Mouse (Mus musculus): ENCODE data around the gene Tjap1.

Gene Tjap1

DNA sequence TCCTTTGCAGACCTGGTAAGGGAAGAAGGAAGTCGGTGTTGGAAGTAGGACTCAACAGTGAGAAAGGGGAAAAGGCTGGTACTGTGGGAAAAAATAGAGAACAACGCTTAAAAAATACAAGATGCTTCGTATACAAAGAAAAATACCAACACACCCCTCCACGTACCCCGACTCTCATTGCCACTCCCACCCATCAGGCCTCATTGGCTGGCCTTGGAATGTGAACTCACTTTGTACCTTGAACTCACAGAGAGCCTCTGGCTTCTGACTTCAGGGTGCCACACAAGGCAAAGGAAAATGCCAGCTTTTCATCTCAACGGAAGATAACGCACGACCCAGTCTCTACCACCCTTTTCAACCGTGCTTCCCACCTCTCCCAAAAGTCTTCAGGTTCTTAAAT is 314 bp upstream of the Tjap1 start:
- no peak for DNase-seq (ENCODE audit: low spot score in 2 of 2)

DNA sequence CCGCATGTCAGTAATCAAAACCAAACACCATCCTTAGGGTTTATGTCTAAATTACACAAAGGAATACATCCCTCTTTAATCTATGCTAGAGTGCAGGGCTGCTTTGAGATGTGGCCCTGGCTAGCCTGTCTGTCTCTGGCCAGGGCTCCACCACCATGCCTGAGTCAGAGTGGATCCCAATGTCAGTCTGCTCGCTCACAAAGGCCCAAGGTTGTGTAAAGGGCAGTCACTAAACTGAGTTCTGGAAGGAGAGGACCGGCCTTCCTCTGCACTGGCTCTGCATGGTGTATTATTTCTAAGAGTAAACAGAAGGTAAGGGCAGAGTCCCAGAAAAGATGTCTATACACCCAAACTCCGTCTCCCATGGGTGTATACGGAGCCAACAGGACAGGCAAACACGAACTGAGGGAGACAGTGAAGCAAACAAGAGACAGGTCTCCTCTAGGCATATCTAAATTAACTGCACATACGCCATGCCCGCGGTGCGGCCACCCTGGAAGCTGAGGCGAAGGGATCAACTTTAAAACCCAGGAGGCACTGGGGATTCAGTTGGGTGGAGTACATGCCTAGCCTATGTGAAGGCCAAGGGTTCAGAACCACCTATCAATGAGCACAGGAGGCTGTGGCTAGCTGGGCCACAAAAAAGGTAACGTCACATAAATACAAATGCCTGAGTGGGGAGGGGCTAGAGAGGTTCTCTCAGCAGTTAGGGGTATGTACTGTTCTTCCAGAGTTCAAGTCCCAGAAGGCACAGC is 4.6 kb downstream of the Tjap1 start:
- DNase-seq (ENCODE audit: low spot score in 2 of 2), result no peak

DNA sequence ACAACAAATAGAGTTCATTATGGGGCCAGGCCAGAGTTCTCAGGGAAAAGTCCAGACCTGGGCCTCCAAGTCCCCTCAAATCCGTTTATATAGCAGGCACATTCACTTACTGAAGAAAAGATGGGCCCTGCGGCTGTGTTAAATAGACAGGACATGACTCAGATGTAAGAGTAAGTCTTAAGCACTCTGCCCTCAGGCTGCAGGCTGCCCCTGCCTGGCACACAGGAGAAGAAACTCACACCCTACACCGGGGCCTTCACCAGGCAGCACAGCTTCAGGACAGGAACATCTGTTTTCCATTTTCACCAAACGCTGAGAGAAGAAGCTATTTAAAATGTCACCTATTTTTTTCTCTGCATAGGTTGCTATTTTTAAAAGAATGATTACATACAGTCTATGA is 5.2 kb downstream of the Tjap1 start:
- DNase-seq (ENCODE audit: low spot score in 2 of 2), result no peak

DNA sequence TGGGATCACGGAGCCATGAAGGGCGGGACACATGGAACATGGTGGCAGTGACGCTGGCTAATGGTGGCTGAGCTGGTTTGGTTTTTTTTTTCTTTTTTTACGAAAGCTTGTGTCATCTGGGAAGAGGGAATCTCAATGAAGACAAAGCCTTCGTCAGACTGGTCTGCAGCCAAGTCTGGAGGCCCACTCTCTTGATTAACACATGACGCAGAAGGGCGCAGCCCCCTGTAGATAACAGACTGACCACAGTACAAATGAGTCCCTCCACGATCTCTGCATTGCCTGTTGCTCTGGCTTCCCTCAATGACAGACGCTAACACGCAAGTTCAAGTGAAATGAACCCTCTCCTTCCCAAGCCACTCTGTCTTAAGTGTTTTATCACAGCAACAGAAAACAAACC is 7.3 kb downstream of the Tjap1 start:
- DNase-seq (ENCODE audit: low spot score in 2 of 2), result no peak

DNA sequence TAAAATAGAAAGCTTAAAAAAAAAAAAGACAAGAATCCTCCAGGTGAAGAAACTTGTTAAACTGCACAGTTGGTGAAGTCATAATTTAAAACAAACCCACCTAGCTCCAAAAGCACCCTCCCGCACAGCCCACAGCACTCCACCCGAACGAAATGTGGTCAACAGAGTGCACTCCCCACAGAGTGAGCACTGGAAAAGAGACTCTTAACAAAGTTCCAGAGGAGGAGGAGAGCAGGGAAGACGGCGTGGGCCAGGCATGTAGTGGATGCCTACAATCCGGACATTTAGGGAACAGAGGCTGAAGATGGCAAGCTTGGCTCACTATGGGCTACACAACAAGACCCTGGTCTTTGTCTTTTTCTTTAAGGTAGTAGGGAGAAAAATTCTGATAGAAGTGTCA is 7.8 kb downstream of the Tjap1 start:
- no peak for DNase-seq (ENCODE audit: low spot score in 2 of 2)

DNA sequence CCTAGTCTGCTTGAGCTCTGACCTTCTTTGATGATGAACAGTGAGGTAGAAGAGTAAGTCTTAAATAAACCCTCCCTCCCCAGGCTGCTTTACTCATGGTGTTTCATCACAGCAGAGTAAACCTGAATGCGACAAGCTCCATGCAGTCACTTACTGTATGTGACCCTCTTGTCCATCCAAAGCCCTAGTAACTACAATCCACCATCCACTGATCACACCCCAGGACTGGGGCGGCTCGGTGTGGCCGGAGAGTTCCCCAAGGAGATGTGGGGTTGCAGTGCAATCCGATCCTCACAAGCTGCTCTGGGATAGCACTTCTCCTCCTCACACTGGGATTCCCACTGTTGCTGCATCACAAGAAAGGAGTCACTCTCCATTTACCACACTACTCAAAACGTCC is 8.4 kb downstream of the Tjap1 start:
- no peak for DNase-seq (ENCODE audit: low spot score in 2 of 2)

DNA sequence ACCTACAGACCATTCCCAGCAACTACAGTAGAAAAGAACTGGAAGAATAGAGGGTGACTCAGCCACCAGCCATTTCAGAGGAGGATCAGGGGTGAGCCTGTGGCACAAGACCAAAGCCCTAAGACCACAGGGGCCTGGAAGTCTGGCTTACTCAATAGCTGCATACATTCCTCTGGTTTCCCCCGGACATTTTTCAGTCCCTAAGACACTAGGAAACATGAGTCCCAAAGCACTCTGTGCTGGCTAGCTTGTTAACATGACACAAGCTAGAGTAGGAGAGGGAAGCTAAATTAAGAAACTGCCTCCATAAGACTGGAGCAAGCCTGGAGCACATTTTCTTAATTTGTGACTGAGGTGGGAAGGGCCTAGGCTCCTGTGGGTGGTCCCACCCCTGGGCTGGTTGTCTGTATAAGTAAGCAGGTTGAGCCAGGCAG is 9.0 kb downstream of the Tjap1 start:
- no peak for DNase-seq (ENCODE audit: low spot score in 2 of 2)

DNA sequence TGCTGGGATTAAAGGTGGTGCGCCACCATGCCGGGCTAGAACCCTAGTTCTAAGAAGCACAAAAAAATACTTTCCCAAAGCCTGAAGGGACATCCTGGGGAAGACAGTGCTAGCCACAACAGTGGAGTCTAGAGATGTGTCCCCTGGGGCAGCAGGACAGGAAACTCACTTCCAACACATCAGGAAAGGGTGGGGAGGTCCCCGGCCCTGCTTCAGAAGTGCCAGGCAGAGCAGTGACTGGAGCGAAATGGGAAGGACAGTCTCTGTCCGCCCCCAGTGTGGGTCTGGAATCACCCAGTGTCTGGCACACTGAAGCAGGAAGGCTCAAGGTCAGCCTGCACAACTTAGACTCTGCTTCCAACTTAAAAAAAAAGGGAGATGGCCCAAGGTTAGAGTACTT is 10.2 kb downstream of the Tjap1 start:
- DNase-seq (ENCODE audit: low spot score in 2 of 2), result no peak

DNA sequence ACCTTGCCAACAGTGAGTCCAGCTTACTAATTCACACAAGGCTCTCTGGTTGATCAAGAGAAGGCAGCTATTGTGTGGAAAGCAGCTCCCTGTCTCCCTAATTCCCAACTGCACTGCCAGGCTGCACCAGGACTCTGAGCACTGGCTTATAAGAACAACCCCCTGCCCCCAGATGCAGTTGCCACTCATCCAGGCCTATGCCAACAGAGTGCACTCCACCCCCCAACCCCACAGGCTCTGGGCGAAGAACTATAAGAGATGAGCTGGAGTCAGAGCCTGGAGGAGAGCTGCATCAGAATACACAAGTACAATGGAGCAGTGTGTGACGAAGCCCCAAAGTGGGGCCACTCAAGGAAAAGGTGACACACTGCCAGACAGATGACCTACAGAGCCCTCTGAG is 10.8 kb downstream of the Tjap1 start:
- DNase-seq (ENCODE audit: low spot score in 2 of 2), result no peak

DNA sequence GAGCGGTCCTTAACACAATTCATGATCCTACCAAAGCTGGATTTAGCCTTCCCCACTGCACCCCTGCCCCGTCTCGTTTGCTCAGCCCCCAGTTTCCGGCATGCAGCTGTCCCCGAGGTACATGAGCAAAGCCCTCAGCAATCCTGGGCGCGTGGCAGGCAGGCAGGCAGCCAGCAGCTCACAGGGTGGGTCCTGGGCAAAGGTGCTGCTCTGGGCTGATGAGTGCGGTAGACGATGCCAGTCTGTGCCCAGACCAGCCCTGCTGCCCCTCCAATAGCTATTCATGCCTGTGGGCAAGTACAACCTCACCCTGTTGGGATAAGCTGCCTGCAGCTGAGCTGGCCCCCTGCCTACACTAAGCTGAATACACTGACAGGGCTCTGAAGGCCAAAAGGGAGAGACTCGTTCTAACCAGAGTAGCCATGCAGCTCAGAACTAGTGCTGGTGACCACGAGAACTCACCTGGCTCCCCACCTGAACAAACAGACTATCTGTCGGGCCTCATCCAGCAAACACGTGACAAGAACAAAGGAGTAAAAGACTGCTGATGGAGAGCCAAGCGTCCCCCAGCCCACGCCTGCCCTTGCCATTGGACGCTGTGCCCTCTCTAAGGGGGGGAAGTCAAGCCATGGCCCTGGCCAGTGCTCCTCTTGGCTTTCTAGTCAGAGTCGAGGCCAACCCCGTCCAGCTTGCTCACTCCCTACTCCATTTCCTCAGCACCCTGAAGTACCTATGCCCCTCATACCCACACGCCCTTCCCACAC is 12.9 kb downstream of the Tjap1 start:
- no peak for DNase-seq (ENCODE audit: low spot score in 2 of 2)

DNA sequence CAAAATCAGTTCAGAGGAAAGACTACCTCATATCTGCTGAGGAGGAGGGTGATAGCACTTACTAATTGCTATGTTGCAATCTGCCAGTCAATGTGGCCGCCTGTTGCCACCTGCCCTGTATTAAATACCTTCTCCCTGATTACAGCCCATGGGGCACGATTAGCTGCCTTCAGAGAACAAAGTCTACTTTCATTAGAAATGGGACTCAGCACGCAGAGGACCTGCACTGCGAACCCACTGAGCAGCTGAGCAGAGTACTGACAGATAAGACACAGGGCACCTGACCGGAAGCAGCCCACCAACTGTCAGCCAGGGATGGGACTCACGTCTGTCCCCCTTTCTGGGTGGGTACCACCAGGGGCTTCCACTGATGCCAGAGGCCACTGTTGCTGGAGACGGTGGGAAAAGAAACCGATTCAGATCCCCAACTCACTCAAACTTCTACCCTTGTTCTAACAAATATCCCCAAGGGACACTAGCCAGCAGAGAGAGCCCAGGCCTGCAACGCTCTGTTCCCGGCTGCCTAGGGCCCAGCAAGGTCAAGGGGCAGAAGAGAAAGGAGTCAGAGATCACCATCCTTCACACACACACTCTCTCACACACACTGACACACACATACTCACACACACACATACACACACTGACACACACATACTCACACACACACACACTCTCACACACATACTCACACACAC is 14.7 kb downstream of the Tjap1 start:
- DNase-seq (ENCODE audit: low spot score in 2 of 2), result no peak

DNA sequence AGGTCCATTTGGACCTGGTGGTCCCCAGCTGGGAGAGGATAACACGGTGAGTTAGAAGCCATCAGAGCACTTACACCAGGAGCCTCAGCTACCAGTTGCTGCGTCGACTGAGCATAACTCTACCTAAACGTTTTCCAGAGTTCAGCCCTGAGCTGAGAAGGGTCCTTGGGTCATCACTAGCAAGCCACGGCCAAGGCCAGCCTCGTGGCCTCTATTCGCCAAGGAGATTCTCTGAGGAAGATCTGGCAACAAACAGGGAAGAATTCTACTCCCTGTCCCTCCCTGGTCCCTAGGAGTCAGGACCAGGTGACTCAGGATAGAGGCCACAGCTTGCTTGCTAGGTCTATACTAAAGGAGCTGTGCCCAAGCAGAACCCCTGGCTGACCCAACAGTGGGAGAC is 15.3 kb downstream of the Tjap1 start:
- no peak for DNase-seq (ENCODE audit: low spot score in 2 of 2)

DNA sequence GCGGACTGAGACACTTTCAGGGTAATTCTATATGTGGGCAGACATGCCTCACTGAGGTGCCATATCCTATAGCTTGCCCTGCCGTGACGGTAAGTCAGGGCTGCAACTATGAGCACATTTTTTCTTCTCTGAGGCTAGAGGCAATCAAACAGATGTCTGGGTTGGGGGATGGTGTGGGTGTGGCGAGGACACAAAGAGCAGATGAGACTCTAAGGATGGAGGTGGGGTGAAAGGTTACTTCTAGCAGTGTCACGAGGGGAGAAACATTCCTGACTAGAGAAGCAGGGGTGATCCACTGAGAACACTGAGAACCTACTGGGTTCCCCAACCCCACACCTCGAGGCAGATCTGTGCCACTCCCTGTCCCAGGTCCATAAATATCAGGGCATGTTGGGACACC is 15.8 kb downstream of the Tjap1 start:
- no peak for DNase-seq (ENCODE audit: low spot score in 2 of 2)

DNA sequence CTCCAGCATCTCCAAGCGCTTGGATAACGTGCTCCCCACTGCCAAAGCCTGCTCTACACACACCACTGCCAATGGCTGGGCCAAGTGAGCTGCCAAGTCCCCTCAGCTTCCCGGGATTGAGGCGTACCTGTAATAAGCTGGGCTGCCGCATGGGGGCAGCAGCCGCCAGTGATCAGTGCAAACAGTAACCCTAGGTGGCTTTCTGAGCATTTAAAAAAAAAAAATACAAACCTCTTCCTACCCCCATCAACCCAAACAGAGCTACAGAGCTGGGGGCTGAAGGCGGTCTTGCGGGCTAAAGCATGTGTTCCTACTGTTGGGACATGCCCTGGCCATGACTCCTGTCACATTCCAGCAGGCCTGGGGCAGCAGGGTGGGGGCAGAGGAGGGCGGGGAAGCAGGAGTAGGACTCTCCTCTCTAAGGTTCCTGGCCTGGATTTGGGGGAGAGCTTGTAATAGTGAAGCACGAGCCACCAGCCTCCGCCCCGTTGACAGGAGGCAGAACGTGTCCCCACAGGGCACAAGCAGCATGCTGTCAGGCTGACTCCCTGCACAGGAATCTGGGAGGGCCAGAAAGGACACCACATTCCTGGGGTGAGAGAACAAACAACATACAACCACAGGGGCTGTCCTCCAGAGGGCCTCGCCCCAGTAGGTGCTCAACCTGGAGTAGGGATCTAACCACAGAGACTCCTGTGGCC is 16.8 kb downstream of the Tjap1 start:
- DNase-seq (ENCODE audit: low spot score in 2 of 2), result peak; percentile 72 to 88

DNA sequence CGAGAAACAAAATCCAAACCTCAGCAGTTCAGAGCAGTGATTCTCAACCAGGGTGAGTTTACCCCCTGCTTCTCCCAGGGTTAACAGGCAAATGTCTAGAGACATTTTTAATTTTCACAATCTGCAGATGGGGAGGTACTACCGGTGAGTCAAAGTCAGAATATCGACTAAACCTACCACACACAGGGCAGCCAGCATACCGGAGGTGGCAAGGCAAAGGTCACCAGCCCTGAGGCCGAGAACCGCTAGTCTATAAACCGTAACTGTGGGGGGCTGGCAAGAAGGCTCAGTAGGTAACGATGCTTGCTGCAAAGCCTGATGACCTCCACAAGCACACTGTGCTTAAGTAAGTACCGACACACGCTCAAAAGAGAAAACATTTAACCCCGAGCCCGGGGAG is 17.3 kb downstream of the Tjap1 start:
- DNase-seq (ENCODE audit: low spot score in 2 of 2), result no peak

DNA sequence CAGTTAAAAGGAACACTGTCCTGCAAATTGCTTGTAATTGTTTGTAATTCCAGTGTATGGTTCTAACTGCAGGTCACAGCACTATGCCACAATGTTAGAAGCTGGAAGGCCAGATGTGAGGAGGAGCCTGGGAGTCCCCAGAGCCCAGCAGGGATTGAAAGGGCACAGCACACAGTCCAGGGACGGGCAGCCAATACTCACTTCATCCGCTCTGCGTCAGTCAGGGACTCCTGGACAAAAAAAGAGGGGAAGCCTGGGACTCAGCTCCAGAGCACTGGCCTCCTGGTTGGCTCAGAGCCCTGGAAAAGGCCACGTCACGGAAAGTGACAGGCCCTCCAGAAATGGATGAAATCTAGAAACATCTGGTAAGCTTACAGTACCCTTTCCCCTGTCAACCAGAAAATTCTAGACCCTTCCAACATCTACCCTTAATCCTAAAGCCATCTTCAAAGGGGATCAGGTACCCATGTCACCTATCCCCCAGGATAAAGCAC is 20.6 kb downstream of the Tjap1 start:
- no peak for DNase-seq (ENCODE audit: low spot score in 2 of 2)

DNA sequence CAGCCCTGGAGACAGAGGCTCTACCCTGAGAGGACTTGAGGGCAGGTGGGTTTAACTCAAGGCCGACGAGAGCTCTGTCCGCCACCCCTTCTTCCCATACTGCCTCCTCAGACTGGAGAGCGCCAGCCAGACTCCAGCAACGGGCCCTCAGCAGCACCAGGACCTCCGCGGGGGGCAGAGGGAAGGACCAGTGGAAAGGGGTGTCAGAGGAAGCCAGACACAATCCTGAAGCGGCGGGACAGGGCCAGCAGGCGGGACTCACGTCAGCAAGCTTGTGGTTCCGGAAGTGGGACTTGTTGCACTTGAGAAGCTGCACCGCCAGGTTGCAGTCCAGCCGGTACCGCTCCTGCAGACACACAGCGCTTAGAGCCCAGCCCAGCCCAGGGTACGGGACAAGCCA is 23.2 kb downstream of the Tjap1 start:
- no peak for DNase-seq (ENCODE audit: low spot score in 2 of 2)

DNA sequence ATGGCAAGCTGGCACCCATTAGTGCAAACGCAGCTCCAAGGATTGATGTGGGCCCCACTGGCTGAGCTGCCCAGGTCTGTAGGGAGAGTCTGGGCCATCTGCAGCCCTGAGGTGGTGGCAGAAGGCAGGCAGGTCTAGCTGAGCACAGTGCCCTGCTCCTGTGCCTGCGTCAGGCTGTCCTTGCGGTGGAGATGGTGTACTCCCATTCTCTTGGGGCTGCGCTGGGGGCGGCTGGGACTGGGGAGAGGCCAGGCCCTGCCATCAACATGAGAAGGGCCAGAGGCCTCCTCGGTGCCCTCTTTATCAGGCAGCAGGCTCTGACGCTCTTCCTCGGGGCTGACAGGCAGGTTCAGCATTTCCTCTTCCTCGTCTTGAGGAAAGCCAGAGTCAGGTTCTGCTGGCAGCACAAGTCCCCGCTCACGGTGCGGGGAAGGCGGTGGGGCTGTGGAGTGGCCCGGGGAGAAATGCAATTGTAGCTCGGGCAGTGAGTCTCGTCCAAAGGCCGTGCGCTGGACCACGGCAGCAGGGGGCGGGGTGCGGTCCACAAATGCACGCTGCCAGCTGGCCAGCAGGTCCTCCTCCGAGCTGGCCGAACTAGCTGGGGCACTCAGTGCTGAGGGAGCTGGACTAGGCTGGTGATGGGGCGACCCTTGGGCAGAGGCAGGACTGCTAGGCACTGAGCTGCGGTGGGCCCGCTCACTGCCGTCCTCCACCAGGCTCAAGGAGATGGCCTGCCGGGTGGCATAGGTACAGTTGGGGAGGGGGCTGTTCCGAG is 24.4 kb downstream of the Tjap1 start:
- DNase-seq (ENCODE audit: low spot score in 2 of 2), result no peak

DNA sequence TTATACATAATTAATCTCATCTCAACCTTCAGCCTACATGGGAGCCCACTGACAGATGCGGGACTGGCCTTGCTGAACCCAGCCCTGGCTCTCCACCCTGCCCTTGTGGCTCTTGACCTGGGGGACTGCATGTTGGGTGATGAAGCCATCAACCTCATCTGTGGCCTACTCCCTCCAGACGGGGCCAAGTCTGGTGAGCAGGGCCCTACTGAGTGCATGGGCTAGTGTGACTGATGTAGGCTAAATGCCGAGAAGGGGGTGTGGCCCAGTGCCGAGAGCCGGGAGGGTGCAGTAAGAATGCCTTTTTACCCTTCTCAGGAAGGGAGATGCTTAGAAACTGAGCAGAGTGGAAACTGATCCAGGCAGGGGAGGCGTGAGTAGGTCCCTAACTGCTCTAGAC is 27.7 kb downstream of the Tjap1 start:
- DNase-seq (ENCODE audit: low spot score in 2 of 2), result no peak

DNA sequence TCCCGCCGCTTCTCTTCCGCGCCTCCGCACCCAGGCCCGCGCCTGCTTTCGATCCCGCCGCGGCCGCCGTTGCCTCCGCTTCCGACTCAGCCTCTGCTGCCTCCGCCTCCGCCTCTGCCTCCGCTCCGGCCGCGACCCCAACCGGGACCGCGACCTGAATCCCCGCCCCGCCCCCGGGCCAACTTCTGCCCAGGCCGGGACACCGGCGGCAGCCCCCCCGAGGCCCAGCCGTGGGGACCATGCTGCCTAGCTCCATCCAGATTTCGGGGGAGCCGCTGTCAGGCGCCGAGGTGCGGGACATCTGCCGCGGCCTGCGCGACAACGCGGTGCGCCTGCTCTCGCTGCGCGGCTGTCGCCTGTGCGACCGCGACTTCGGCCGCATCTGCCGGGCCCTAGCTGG is 28.7 kb downstream of the Tjap1 start:
- DNase-seq (ENCODE audit: low spot score in 2 of 2), result peak; percentile 30 to 75

DNA sequence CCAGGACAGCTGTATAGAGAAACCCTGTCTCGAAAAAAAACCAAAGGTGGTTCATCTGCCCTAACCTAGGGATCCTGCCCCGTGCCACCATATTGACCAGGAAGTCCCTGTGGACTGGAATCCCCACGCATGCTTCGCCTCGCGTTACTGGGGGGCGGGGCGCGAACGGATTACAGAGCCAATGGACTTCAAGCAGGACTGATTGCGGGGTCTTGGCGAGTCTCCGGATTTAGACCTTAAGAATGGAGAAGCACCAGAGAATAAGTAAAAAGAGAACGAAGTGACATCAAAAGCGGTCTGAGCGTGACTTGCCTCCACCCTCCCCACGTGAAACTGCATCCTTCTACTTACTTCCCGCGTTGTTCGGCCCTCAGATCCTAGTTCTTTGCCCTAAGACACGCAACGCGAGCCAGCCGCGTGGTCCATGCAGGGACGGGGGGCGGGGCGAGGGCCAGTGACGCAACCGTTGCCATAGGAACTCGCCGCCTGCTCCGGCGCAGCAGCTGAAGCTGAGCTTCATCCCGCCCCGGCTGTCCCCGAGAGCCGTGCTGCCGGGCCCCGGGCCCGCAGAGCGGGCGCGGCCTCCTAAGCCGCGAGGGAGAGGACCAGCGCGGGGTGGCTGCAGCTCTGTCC is 29.3 kb downstream of the Tjap1 start, which contains the start of gene Lrrc73:
Gene Lrrc73 (plus strand): TSS at position 80 of the 633 bp plus-strand sequence.
- DNase-seq (ENCODE audit: low spot score in 2 of 2), result peak; percentile 86 to 94
